Mouse (Mus musculus) gastrocnemius, postnatal 14 days (tissue): ENCODE measurements around the gene Gucy2e. TPM values are rescaled to one million over a fixed set of nuclear protein-coding genes. Genes with fewer than 3 reads are reported as not detected.

Experiments used
- DNase-seq: peaks from one replicate; pipeline ENCODE4 v3.0.0; 2021; ENCODE audit warnings: mixed read lengths
- intact Hi-C: fragments of 180-260 bp; cut with DNase I; formaldehyde crosslinking; loops from one replicate; pipeline ENCODE4 v1.15.1; 2025; ENCODE audit warnings: low total_unique reads
- total RNA-seq, 2 experiments: library from RNA; stranded (reverse); gene quantifications; 2 replicates each; pipeline ENCODE4 v1.2.3; 2021

The Gucy2e gene
- total RNA-seq, 2 experiments from 2014 or later = not detected

DNA sequence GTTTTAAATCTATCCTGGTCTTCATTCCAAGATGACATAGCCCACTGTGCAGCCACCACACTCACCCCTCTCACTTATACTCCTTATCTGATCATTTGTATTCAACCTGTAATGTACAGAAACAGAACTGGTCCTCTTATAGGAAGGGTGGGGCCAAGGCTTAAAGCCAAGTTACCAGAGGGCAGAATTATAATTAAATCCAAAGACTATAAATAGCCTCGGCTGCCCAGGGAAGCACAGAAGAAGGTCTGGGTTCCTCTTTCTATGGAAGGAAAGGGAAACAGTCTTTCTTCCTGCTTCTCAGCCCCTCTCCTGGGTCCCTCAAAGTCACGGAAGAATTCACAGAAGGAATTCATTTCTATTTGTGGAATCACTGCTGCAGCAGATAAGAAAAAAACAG is 8.8 kb upstream of the Gucy2e start:
- intact Hi-C loops = no loop called here
- no peak for DNase-seq

DNA sequence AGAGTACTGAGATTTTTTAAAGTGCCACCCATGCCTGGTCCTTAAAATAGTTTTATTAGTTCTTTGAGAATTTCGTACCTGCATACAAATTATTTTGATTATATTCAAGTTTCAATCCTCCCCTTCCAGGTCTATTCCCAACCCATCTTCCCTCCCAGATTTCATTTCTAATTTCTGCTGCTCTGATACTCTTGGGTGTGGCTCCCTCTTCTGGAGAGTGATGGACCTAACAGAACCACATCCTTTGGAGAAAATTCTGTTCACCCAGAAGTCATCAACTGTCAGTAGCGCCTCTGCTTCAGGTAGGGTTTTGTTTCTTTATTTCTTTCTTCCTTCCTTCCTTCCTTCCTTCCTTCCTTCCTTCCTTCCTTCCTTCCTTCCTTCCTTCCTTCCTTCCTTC is 8.1 kb upstream of the Gucy2e start:
- intact Hi-C loops = no loop called here
- no peak for DNase-seq

DNA sequence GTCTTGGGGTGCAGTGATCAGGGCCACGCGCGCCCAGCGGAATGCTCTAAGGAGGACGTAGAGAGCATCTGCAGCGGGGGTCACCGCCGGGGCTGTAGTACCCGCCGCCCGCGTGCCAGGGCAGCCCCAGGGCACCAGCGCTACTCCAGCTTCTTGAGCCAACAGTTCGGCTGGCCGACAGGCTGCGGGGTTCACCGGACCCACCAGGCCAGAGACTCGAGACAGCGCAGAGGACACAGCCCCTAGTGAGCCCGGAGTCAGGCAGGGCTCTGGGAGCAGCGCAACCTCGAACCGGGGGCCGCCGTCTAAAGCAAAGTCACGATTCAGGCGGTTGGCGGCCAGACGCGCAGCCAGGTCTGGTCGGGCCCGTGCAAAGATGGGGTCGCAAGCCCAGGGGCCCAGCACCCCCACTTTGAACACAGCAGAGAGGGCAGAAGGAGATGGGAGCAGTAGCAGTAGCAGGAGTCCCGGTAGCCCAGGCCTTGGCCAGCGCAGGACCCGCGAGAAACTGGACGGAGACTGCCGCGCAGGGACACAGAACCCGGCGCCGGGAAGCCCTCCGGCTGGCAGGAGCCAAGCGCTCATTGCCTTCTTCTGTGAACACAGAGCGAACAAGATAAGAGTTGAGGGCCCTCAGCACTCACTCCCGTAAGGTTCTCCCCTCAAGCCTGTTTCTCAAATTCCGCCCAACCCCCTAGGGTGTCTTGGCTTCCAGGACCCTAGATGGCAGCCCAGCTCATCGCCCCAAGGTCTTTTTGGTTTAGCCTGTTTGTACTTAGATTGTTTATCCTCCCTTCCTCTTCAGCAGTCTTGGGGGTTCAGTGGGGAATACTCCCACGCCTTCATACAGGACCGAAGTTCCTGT is 543 bp downstream of the Gucy2e start:
- intact Hi-C loops = no loop called here
- DNase-seq = no peak

DNA sequence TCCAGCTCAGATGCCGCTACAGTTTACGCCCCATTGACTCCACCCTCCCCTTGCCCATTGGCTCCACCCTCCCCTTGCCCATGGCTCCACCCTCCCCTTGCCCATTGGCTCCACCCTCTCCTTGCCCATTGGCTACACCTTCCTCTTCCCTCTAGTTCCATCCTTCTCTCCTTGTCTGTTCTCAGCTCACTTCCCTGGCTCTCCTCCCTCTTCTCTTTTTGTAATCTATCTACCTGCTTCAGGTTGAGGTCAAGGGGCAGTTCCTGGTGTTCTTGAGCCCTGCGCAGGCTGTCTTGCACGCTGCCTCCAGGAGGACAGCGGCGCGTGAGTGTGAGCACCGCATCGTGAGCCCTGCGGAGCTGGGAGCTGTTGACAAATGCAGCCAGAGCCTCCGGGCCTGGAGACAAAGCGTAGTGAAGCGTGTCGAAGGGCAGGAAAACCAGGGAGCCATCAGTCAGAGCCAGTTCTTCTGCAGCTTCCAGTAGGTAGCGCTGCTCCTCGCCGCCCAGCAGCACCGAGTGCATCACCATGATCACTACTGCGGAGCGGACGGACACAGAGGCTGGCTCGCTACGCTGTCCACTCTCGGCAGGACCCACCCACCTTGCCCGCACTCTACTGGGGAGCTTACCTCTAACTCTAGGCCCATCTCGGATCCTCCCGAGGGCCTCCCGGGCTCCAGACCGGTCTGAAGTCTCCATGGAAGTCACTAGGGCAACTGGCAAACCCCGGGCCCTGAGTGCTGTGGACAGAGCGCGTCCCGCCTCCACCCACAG is 1.4 kb downstream of the Gucy2e start:
- DNase-seq = peak; percentile 70
- intact Hi-C loops = no loop called here

DNA sequence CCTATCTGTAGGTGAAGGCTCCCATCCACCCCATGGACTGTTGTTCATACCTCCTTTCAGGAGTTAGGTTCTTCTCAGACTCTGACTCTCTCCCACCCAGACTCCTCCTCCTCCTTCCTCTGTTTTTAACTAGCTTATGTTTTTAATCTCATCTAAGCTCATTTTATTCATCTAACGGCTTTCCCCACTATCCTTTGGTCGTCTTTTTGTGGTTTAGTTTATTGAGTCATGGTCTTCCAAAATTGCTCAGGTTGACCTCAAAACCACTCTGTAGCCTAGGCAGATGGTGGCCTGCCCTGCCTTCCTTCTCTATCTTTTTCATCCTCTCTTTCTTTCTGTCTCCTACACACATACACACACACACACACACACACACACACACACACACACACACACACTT is 3.7 kb downstream of the Gucy2e start:
- no peak for DNase-seq
- intact Hi-C loops = loop anchor here (5.0 kb wide), 1 partner anchor 36 kb away; the partner anchor contains the start of gene Alox8

DNA sequence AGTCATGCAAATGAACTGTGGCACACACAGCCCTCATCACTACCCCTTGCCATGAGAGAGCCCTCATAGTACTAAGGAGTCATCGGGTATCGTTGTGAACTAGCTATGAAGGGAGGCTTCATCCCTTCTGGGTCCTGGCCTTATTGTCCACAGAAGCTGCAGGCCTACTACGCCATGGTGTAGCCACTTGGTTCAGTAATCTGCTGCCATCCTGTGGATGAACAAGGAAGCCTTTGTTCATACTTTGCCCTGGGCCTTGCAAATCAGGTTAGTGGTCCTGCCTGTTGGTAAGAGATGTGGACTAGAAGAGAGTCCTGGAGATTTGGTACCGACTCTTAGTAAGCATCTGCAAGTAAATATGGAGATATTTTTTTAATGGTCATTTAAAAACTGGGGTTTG is 6.4 kb downstream of the Gucy2e start:
- intact Hi-C loops = loop anchor here (5.0 kb wide), 1 partner anchor 33 kb away; the partner anchor contains the start of gene Alox8
- no peak for DNase-seq

DNA sequence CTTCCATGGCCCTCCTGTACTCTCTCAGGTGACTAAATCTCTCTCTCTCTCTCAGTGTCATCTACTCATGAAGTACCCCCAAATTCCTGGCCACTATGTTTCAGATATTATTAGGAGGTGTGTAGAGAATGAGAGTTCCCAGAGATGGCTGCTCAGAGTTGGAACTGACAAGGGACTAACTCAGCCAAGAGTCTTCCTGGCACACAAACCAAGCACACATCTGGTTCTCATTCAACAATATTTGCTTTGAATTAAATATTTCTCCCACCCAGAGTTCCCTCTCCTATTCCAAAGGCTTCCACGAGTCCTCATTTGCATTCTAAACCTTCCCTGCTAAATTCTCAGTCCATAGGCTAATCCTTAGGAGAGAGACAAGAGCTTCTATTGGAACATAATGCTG is 11.1 kb downstream of the Gucy2e start:
- no peak for DNase-seq
- intact Hi-C loops = no loop called here

DNA sequence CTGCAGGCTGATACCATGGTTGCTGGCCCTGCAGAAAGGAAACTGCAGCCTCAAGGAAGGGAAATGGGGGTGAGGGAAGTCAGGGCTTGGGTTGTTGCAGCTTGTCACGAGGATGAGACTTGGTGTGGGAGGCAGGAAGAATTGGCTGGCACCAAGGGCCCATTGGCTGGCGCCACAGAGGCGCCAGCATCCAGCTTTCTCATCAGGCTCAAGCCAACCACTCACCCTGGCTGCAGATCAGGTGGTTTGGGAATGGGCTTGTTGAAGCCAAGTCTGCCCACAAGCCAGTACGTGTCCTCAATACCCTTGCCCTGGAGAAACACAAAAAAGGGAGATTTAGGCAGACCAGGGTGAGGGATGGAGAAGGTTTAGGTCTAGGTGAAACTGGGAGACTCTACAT is 13.7 kb downstream of the Gucy2e start:
- intact Hi-C loops = no loop called here
- no peak for DNase-seq

DNA sequence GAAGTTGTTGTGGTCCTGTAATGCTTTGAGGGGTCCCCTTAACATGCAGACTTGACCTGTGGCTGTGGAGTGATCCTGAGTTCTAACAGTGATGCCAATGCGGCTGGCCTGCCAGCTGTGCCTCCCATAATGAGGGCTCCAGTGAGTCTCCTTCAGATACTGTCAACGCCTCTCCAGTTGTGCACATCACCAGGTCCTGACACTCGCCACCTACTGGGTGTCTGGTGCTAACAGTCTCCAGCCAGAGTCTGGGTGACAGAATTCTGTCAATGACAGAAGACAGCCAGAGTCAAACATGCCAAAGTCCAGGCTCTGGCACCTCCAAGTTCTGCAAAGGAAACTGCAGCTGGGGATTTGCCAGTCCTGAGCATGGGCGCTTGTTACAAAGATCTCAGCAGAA is 15.8 kb downstream of the Gucy2e start:
- intact Hi-C loops = no loop called here
- DNase-seq = no peak

DNA sequence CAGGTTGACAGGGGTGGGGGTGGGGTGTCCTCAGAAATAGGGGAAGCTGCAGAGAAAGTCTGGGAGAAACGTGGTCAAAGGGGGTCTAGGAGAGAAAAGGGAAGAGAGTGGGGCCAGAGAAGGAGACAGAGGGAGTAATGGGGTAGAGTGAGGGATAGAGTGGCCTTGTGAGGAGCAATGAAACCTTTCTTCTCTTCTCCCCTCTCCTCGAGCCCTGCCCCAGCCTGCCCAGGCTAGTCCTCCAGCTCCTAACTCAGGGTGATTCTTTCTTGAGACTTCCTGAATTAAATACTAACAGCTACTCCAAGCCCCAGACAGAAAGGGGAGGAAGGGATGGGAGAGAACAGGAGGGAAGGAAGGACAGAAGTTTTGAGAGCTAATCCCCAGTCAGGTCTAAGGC is 18.2 kb downstream of the Gucy2e start:
- no peak for DNase-seq
- intact Hi-C loops = no loop called here

DNA sequence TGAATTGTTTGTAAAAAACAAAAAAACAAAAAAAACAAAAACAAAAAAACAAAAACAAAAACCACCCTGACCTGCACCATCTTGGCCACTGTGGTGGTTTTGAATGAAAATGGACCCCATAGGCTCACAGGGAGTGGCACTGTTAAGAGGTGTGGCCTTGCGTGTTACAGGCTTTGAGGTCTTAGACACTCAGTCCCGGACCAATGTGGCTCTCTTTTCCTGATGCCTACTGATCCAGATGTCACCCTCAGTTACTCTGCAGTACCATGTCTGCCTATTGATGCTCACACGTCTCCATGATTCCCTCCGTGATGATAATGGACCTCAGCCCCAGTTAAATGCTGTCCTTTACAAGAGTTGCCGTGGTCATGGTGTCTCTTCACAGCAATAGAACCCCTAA is 19.4 kb downstream of the Gucy2e start:
- DNase-seq = no peak
- intact Hi-C loops = no loop called here

DNA sequence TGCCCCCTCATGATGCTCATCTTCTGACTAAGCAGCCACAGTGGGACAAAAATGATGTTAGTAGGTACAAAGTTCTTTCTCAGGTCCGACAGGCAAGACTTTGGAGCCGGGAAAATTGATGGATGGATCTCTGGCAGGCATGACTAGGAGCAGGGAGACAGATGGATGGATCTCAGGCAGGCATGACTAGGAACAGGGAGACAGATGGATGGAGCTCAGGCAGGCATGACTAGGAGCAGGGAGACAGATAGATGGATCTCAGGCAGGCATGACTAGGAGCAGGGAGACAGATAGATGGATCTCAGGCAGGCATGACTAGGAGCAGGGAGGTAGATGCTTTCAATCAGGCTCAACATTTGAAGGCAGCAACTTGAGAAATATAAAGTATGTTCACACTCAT is 25.4 kb downstream of the Gucy2e start:
- intact Hi-C loops = no loop called here

DNA sequence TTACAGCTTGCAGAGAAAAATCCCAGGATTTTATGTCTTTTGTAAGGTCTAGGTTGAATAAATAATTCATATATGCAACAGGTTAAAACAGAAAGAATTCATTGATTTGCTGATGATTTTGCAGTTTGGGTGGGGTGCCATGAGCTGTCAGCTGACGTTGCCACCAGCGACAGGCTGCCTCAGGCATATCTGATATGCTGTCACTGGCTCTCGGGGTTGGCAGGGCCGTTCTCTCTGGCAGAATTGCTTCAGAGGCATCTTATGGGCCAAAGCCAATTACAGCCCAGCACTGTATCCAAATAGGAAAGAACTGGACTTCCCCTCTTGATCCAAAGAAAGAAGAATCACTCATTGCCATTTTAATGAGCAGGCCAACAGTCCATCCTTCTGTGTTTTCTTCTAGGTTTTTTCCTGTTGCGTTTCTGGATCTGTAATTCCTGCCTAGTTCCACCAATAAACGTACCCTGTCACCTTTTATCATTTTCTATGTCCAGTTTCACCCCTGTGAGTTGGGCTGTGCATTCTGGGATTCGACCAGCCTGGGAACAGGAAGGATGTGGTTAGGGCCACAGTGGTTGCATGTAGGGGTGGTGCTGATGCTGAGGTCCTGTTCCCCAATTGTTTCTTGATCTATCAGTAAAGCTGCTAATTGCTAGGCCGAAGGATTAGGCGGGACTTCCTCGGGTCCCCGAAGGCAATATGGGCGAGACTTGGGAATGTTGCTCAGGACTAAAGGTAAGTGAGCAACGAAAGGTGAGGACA is 34.2 kb downstream of the Gucy2e start:
- no peak for DNase-seq
- intact Hi-C loops = no loop called here

More for the DNA sequence above, 25.4 kb downstream of the Gucy2e start:
- DNase-seq = no peak

DNA sequence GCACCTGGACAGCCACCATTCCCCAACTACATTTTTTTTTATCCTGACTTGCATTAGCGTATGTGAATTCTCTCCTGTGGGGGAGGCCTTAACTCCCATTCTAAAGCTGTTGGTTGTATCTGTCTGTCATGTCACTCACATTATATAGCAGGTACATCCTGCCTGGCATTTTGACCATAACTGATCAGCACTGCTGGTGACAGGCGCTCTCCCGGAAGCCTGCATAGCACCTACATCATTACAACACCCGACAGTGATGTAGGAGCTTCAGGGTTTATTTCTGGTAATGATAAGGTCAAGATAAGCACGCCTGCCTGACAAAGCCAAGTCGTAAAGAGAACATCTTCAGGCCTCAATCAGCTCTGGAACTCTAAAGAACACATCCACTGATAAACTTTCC is 36.6 kb downstream of the Gucy2e start:
- intact Hi-C loops = no loop called here

DNA sequence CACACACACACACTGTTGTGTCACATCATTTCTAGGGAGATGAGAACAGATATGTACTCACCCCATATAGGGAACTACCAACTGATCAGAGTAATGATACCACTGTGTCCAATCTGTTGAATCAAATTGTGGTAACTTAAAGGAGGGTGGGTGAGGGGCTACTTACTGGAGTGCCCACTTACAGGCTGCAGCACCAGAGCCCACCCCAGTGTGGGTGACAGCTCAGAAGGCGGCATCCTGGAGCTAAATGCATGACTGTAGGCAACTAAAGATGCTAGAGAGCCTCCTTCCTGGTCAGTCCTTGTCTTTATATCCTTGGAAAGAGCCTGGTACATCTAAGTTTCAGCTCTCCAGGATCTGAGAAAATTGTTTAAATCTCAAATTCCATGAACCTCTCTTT is 37.6 kb downstream of the Gucy2e start:
- intact Hi-C loops = loop anchor here (5.0 kb wide), 1 partner anchor 33 kb away; no protein-coding TSS in a partner anchor
- DNase-seq = no peak

More for the DNA sequence above, 36.6 kb downstream of the Gucy2e start:
- DNase-seq = no peak

DNA sequence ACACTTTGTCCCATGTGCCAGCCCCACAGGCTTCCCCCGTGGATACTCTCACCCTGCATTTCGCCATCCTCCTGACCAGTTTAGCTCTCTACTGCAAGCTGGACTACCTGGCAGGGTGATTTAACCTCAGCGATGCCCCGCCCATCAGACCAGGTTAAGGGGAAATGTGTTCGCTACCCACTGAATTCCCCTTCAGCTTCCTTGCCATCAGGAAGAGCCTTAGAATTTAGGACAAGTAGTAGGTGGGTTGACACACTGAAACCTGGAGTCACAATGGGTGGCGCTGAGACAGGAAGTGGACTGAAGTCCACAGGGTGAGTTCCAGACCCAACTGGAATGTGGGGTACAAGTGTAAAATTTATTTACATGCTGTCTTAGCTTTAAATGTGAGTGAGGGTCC is 39.1 kb downstream of the Gucy2e start, which contains the start of gene Alox8:
Gene Alox8, minus strand, starts transcription at position 101 of the 400 bp plus-strand sequence.
- intact Hi-C loops = loop anchor here (5.0 kb wide), 1 partner anchor 35 kb away; no protein-coding TSS in a partner anchor
- DNase-seq = no peak

DNA sequence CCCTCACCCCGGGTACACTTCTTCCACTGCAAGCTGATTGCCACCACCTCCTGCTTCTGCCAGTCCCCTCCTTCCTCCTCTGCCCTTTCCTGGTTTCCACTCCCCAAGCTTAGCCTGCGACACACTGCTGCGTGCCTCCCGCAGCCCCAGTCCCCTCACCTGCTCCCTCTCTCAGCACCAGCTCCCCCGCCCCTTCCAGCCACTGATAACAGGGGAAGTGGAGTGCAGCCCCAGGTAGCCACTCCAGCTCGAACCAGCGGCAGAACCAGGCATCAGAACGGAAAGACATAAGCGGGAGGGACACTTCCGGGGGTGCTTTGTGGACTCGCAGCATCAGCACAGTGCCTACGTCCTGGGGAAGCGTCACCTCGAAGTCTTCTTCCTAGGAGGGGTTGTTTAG is 39.6 kb downstream of the Gucy2e start:
- intact Hi-C loops = loop anchor here (5.0 kb wide), 1 partner anchor 35 kb away; no protein-coding TSS in a partner anchor
- DNase-seq = no peak

DNA sequence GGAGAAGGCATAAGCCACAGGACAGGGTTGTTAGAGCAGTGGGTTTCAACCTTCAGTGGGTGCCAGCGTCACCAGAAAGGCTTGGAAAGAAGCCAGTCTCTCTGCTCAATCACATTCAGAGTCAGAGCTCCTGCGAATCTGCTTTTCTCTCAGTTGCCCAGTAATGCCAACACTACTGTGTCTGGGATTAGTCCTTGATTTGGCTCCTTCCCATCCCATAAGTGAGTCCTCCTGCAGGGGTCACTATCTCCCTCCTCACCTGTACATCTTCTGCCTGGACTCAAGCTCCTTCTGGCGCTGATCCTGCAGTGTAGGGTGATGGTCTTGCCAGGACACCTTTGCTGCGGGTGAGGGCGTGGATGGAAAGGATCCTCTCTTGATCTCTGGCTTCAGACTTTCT is 40.1 kb downstream of the Gucy2e start:
- intact Hi-C loops = loop anchor here (5.0 kb wide), 1 partner anchor 36 kb away; no protein-coding TSS in a partner anchor
- DNase-seq = no peak

DNA sequence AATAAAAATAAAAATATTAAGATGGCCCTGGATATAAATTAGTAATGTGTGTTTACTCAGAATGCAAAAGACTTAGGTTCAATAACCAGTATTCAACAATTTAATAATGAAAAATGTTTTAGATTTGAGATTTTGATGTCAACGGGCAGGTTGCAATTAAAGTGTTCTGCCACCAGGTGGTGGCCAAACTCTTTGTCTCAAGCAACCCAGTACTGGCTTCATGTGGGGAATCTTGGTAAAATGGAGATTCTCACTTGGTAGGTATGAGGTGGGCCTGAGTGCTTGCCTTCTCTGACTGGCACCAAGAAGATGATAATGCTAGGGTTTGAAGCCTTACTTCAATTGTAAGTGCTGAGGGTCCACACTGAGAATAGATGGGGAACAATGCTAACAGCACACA is 44.0 kb downstream of the Gucy2e start:
- intact Hi-C loops = no loop called here
- DNase-seq = no peak

DNA sequence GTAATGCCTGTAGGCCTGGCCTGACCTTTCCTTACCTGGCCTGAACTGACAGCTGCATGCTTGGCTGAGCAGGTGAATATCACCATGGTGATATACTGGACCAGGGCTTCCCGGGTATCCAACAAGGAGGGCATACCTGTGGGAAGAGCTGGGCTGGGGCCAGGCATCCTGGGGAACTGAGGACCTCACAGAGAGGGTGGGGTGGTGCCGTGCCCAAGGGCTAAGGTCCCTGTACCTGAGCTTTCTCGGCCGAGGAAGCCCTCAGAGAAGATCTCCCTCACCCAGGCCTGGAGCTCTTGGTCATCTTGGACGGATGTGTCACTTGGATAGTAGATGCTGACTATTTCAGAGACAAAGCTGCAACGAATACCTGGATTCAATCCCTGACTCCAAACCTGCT is 50.9 kb downstream of the Gucy2e start:
- intact Hi-C loops = no loop called here
- DNase-seq = no peak
